Mouse (Mus musculus): Measurements from ENCODE around the gene Gfra4. TPM values are rescaled to one million over a fixed set of nuclear protein-coding genes. Genes with fewer than 3 reads are reported as not detected.

Gfra4 gene
- polyA plus RNA-seq, 1 experiment from 2014 or later = 7.2 TPM

- no peaks in the 10 kb centered on the region for H3K27me3 ChIP-seq (replicated peaks; ENCODE audit: low read depth, poor library complexity, severe bottlenecking)
- DNase-seq (ENCODE audit: low spot score) = no peak
- H3K4me3 ChIP-seq = no peak overlapping the region
- no peaks in the 10 kb centered on the region for H3K9me3 ChIP-seq
- H3K36me3 ChIP-seq (replicated peaks) = peaks cover 34% of the 10 kb centered on the region
- no peaks in the 10 kb centered on the region for H3K4me1 ChIP-seq
- WGBS = 92% methylated on average over 1 of the region's 1 CpGs
- H3K27ac ChIP-seq (replicated peaks) = no peak overlapping the region
These were observed 32.3 kb downstream of the Gfra4 start for GRCm38 (mm10) chr2:131010566-131010965.

- no peak overlapping the region for H3K27ac ChIP-seq (replicated peaks)
- 84% methylated on average over 2 of the region's 2 CpGs for WGBS
- H3K4me1 ChIP-seq = no peaks in the 10 kb centered on the region
- DNase-seq (ENCODE audit: low spot score) = no peak
- H3K36me3 ChIP-seq (replicated peaks) = peaks cover 35% of the 10 kb centered on the region
- H3K9me3 ChIP-seq = no peaks in the 10 kb centered on the region
- H3K4me3 ChIP-seq = no peak overlapping the region
- H3K27me3 ChIP-seq (replicated peaks; ENCODE audit: low read depth, poor library complexity, severe bottlenecking) = no peaks in the 10 kb centered on the region
These were observed 33.8 kb downstream of the Gfra4 start for GRCm38 (mm10) chr2:131009123-131009522.

- Histone ChIP-seq H3K27ac (replicated peaks) (no peak overlapping the region), H3K4me1 (no peaks in the 10 kb centered on the region), H3K36me3 (replicated peaks) (peaks cover 29% of the 10 kb centered on the region), H3K27me3 (replicated peaks; ENCODE audit: low read depth, poor library complexity, severe bottlenecking) (no peaks in the 10 kb centered on the region), H3K4me3 (no peak overlapping the region), H3K9me3 (no peaks in the 10 kb centered on the region)
- 96% methylated on average over 2 of the region's 2 CpGs for WGBS
- DNase-seq (ENCODE audit: low spot score) = no peak
These were observed 50.1 kb downstream of the Gfra4 start for GRCm38 (mm10) chr2:130992818-130993217.

Small RNAs within 50 kb of the gene (microRNA-seq; reads per million reads assigned to microRNA genes)
- gene Mir6973b = not detected

Other genes starting within 250 kb of the Gfra4 start
- 30.3 and 32.2 TPM in 2 replicates for gene 4930402H24Rik, start 136.7 kb downstream of the Gfra4 start, polyA plus RNA-seq (2016; fragmentation: Nextera tagmentation; extraction: Ambion mirVana)
- 6.0 and 6.2 TPM in 2 replicates for gene Atrn, start 136.6 kb downstream of the Gfra4 start, polyA plus RNA-seq (2016; fragmentation: Nextera tagmentation; extraction: Ambion mirVana)
- gene Adam33, start 20.7 kb upstream of the Gfra4 start, polyA plus RNA-seq (2016; fragmentation: Nextera tagmentation; extraction: Ambion mirVana) = 0.64 and 1.0 TPM in 2 replicates
- 0.06 and 0.16 TPM in 2 replicates for gene Siglec1, start 43.7 kb upstream of the Gfra4 start, polyA plus RNA-seq (2016; fragmentation: Nextera tagmentation; extraction: Ambion mirVana)
- gene Hspa12b, start 84.2 kb upstream of the Gfra4 start, polyA plus RNA-seq (2016; fragmentation: Nextera tagmentation; extraction: Ambion mirVana) = 9.7 and 14.1 TPM in 2 replicates
- gene Gm11037, start 90.4 kb upstream of the Gfra4 start, polyA plus RNA-seq (2016; fragmentation: Nextera tagmentation; extraction: Ambion mirVana) = not detected in 2 replicates
- 115 and 119 TPM in 2 replicates for gene 1700037H04Rik, start 117.0 kb upstream of the Gfra4 start, polyA plus RNA-seq (2016; fragmentation: Nextera tagmentation; extraction: Ambion mirVana)
- gene Cenpb, start 137.0 kb upstream of the Gfra4 start, polyA plus RNA-seq (2016; fragmentation: Nextera tagmentation; extraction: Ambion mirVana) = 7.4 and 7.6 TPM in 2 replicates
- 50.0 and 52.6 TPM in 2 replicates for gene Cdc25b, start 143.9 kb upstream of the Gfra4 start, polyA plus RNA-seq (2016; fragmentation: Nextera tagmentation; extraction: Ambion mirVana)
- gene Spef1, start 144.2 kb upstream of the Gfra4 start, polyA plus RNA-seq (2016; fragmentation: Nextera tagmentation; extraction: Ambion mirVana) = 3.2 TPM in 2 replicates
- gene Ap5s1, start 164.0 kb upstream of the Gfra4 start, polyA plus RNA-seq (2016; fragmentation: Nextera tagmentation; extraction: Ambion mirVana) = 23.3 and 25.3 TPM in 2 replicates
- gene Mavs, start 191.0 kb upstream of the Gfra4 start, polyA plus RNA-seq (2016; fragmentation: Nextera tagmentation; extraction: Ambion mirVana) = 19.4 and 20.4 TPM in 2 replicates
- gene Pank2, start 219.4 kb upstream of the Gfra4 start, polyA plus RNA-seq (2016; fragmentation: Nextera tagmentation; extraction: Ambion mirVana) = 44.2 and 44.6 TPM in 2 replicates